Mouse (Mus musculus): ENCODE results near the gene Camta1. TPM values are rescaled to one million over a fixed set of nuclear protein-coding genes. Genes with fewer than 3 reads are reported as not detected.

Gene Camta1
- total RNA-seq, 1 experiment from 2014 or later = 7.4 TPM

DNA sequence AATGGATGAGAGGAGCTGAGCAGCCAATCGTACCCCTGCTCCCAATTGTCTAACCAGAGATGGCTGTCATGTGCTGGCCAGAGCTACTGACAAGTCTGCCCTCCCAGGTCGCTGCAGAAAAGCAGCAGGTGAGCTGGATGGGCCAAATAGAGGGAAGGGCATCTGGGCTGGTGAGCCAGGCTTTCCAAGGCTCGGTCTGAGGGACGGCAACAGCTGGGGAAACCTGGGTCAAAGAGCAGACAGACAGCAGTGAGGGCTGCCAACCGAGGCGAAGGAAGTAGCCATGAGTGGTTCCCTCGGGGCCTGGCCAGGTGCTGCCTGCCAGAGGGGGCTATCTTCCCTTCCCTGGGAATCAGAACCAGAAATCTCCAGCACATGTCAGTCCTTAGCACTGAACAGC is 109.1 kb downstream of the Camta1 start:
- no peak for ATAC-seq (ENCODE audit: extremely low read depth, insufficient number of reproducible peaks, low FRiP score, poor library complexity, severe bottlenecking)

DNA sequence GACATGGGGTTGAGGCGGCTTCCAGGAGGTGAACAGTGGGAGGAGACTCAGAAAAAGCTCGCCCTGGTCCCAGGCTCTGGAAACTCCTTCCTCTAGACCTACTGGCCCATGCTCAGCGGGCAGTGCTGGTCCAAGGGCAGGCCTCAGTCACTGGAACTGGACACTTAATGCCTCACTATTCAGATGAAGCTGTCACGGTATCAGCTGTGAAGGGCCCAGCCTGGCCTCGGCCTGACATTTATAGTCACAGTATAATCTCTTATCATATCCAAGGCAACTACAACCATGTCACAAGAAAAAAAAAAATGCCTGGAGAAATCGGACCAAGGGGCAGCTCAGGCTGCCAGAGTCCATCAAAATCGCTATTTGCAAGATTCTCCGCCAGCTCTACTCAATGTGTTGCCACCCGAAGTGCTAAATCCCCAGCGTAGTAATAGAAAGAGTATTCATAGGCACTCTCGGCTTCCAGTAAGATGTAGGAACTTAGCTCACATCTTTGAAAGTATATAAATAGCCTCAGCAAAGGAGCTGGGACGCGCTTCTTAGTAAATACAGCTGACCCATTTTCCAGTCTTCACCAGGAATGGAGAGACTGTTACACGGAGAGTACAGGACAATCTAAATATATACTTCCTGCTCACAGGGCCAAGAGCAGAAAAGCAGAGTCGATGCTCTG is 110.3 kb downstream of the Camta1 start:
- no peak for ATAC-seq (ENCODE audit: extremely low read depth, insufficient number of reproducible peaks, low FRiP score, poor library complexity, severe bottlenecking)

DNA sequence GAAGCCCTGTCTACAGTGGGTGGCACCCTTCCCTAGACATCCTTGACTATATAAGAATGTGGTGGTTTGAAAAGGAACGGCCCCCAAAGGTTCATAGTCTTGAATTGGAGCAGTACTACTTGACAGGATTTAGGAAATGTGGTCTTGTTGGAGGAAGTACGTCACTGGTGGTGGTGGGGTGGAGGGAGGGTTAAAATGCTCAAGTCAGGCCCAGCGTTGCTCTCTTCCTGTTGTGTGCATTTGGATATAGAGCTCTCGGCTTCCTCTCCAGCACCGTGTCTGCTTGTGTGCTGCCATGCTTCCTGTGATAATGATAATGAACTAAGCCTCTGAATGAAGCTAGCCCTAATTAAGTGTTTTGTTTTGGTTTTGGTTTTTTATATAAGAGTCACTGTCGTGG is 114.0 kb downstream of the Camta1 start:
- ATAC-seq (ENCODE audit: extremely low read depth, insufficient number of reproducible peaks, low FRiP score, poor library complexity, severe bottlenecking) = no peak

DNA sequence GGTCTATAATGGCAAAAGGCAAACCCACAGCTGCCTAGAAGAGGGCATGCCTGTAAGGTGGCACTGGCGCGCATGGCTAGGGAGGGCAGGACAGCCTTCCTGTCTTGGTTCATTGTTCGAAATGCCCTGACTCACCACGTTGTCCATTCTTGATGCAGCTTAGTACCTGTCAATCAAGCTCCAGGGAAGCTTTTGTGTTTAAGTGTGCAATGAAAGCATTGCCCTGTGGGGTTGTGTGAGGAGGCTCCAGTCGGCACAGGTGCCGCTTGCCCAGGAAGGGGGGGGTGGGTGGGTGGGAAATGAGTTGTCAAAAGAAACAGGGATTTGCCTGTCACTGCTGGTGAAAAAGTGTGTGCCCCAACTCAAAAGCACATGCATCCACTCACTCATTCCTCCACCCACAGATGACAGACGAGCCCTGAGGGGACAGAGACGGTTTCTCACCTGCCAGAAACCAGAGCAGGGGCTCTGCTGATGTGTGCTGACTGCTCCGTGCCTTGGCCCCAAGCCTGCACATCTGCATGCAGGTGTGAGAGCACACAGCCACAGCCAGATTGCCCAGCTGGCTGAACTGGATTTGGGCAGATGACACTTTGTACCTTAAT is 115.6 kb downstream of the Camta1 start:
- ATAC-seq (ENCODE audit: extremely low read depth, insufficient number of reproducible peaks, low FRiP score, poor library complexity, severe bottlenecking) = no peak

DNA sequence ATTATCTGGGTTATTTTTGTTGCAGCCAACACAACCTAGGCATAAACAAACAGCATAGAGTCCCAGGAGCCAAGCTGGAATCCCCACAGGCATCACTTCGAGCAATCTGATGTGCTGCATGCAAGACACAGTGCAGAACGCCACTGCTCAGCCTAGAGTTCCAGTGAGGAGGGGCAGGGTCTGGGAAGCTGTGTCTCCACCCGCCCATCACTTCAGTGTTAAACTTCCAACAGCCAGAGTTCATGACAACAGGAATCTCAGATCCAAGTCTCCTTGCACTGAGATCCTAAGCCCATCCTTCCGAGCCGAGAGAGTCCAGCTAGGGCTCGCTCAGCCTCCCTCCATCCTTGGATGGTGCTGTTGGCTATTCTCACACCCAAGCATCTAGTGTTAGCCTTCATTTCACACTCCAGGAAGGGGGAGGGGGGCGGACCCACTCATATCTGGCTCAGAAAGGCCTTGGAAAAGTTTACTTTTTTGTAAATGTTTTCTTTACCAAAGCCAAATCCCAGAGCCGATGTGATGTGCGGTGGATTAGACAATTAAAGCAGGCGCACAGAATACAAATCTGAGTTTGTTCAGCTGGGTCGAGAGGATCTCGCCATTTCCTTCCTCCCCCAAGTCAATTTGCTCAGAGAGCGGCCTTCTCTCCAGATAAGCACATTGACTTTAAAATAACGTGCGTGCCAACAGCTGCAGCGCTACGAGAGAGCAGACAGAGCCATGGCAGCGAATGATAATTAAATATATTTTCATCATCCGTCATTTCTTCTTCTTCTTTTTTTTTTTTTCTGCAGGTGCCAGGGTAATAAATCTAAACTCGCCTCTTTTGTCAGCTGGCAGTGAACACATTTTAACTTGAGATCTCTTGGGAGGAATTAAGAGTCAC is 120.2 kb downstream of the Camta1 start:
- ATAC-seq (ENCODE audit: extremely low read depth, insufficient number of reproducible peaks, low FRiP score, poor library complexity, severe bottlenecking) = no peak

DNA sequence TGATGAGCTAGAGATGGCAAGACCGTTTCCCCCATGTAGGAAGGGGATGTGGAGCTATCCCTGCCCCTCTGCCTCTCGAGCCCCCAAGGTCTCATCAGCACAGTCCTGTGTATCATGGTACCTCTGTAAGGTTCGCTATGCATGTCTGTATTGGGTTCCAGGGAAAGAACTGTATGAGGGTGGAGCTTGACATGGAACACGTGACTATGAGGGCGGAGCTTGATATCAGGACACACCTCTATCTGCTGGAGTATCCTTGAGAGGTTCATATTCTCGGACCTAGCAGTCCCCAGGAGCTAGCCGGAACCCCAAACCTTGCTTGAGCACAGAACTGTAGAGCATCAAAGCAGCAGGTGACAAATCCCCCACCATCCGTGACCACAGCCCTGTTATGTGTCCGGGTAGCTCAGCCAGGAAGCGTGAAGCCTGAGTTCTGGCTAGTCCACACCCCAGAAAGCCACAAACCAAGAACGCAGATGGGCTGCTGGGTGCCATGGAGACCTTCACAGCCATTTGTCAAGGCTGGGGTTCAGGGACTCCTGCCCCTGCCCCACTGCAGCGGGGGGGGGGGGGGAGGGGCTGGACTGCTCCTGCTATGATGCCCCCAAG is 122.2 kb downstream of the Camta1 start:
- no peak for ATAC-seq (ENCODE audit: extremely low read depth, insufficient number of reproducible peaks, low FRiP score, poor library complexity, severe bottlenecking)

DNA sequence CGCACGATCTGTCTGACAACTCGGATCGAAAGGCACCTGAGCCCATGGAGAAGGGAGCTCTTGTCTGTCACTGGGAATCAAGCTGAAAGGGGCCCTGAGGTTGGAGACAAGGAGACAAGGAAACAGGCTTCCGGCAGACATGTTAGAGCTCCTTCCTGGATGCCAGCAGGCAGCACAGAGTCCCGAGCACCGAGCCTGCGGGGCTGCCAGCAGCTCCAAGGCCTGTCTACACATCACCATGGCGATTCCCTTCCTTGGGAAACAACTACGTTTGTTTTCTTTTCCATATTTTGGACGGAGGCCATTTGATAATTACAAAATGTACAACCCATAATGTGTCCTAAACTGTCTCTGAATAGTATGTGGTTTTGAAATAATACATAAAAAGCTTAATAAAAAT is 122.8 kb downstream of the Camta1 start:
- no peak for ATAC-seq (ENCODE audit: extremely low read depth, insufficient number of reproducible peaks, low FRiP score, poor library complexity, severe bottlenecking)

DNA sequence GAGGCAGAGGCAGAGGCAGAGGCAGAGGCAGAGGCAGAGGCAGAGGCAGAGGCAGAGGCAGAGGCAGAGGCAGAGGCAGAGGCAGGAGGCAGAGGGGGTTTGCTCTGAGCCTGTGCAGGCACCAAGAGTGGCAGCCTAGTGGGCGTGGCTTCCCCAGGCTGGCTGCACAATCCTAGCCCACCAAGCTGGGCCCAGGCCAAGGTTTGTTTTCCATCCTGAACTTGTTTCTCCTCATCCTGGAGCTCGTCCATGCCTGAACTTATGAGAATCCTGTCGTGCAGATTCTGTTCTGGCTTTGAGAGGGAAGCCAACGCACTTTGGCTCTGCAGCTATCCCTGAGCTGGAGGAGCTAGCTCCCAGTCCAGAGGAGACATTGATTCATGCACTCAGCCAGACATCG is 123.4 kb downstream of the Camta1 start:
- ATAC-seq (ENCODE audit: extremely low read depth, insufficient number of reproducible peaks, low FRiP score, poor library complexity, severe bottlenecking) = no peak

DNA sequence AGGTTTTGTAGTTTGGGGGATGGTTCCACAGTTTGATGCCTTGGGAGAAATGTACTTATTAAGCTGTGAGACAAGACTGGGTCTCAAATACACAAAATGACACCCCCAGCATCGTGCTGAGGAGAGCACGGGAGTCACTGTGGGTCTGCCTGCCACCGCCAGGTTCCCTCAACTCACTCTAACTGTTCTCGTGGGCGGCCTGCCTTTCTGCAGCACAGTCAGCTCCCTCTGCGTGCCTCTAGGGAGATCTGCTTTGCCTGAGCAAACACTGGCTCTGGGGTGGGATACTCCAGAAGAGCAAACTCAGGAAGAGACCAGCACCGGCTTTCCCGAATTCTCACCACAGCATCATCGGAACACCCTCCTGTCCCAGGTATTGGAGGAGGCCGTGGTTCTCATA is 129.0 kb downstream of the Camta1 start:
- no peak for ATAC-seq (ENCODE audit: extremely low read depth, insufficient number of reproducible peaks, low FRiP score, poor library complexity, severe bottlenecking)

DNA sequence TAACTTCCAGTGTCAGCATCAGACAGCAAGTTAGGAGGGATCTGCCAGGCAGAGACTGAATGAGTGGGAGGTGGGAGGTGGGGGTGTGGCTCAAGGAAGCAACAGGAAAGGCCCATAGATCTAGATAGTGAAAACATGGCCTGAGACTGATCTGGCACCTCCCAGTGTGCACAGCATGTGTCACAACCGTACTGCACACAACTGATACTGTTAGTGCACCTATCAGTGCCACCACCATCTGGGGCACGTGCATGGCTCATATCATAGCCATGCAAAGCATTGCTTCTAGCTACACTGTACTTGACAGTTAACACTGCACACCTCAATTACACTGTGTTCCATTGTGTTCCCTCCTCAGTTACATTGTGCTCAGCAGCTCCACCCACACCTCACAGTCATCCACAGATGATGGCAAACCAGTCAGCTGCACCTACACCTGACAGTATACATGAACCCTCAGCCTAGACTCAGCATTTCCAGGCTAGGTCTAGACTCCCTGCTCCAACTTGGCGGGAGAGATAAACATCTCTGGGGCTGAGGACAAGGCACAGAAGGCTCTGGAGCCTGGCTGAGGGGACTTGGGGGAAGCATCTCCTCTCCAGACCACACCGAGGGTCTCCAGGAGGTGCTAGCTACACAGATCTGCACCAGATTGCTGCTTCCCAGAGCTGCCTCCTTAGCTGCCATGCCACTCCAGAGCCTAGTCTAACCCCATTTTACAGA is 131.5 kb downstream of the Camta1 start:
- ATAC-seq (ENCODE audit: extremely low read depth, insufficient number of reproducible peaks, low FRiP score, poor library complexity, severe bottlenecking) = no peak

DNA sequence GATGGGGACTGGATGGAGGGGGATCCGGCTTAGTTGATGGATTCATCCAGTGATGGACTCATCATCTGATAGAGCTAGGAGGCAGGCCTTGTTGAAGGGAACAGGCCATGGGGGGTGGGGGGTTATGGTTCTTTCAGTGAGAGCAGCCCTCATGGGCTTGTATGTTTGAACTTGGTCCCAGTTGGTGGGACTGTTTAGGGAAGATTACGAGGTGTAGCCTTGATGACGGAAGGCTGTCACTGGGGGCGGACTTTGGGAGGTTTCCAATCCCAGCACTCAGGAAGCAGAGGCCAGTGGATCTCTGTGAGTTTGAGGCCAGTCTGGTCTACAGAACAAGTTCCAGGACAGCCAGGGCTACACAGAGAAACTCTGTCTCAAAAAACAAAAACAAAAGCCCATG is 132.6 kb downstream of the Camta1 start:
- ATAC-seq (ENCODE audit: extremely low read depth, insufficient number of reproducible peaks, low FRiP score, poor library complexity, severe bottlenecking) = no peak

DNA sequence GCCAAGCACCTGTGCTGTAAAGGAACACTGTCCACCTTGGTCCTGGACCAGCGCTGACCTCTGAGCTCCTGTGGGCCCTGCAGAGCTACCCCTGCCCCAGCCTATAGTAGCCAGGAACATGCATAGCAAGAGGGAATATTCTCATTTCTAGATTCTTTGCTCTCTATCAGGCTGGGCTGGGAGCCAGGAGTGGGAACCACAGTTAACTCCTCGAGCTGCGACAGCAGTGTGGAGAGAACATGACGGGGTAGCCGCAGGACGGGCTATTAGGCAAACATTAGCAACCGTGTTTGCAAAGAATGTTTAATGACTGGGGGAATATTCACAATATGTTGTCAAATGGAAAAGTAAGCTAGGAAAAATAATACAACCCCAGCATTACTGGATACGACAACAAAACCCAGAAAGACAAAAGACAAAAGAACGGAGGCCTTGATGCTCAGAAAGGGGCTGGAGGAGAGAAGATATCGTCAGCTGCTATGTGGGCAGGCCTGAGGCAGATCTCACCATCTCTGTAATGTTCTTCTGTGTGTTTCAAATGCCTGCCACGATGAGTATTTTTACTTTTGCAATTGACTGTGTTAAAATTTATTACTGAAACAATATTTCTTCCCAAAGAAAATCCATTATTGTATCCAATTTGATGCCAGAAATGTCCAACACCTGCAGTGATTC is 133.1 kb downstream of the Camta1 start:
- no peak for ATAC-seq (ENCODE audit: extremely low read depth, insufficient number of reproducible peaks, low FRiP score, poor library complexity, severe bottlenecking)

DNA sequence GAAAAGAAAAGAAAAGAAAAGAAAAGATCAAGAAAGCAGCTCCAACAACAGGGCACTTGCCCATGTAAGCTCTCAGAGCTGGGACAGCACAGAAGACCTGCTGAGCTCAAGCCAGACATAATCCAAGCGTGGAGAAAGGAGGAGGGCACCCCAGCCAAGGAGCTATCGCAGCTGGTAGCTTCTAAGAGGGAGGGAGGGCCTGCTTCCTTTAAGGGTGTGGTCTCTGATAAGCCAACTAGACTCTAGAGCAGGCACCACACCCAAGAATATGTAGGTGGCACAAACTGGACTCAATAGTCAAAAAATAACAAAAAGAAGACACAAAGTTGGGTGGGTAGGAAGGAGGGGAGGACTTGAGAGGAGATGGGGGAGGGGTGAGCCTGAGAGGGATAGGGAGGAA is 135.3 kb downstream of the Camta1 start:
- no peak for ATAC-seq (ENCODE audit: extremely low read depth, insufficient number of reproducible peaks, low FRiP score, poor library complexity, severe bottlenecking)

DNA sequence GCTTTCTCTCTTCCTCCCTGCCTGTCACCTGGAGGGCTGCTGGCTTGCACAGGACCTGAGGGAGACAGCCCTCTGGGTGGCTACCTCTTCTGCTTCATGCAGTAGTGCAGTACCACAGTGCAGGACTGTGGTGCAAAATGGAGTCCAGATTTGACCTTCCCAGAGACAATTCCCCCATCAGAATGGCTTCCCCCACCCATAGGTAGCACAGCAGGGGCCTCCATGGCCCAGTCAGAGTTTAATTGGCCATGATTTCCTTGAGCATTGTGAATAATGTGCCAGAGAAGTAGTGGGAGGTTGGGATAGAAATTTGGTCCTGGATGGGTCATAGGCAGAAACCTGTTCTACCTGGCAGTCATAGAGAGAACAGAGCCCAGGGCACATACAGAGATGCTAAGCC is 136.8 kb downstream of the Camta1 start:
- ATAC-seq (ENCODE audit: extremely low read depth, insufficient number of reproducible peaks, low FRiP score, poor library complexity, severe bottlenecking) = no peak

DNA sequence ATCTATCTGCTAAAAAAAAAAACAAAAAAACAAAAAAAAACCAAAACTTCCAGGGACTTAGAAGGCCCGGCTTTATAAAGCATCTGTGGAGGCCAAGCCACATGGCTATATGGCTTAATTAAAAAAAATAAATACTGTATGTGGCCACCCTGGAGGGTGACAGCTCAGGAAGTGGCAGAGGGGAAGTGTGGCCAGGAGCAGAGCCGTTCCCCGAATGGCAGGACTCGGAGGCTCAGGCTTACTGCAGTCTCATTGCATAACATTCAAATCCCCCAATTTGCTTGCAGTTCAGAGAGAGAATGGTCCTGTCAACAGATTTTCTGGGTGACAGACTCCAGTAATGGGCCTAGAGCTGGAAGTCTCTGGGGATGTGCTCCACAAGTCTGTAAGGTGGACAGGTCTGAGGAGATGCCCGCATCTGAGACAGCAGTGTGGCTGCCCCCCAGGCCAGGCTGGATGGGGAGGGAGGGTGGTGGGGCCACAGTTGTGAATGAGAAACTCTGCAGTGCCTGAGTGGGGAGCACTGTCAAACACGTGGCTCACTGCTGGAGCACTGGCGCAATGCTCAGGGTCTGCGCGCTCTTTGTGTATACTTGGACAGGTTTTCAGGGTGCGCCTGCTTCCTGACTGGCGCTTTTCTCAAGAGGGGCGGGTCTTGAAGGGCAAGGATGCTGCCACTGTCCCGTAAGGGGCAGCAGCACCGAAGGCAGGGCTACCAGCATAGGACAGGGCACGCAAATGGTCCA is 140.8 kb downstream of the Camta1 start:
- ATAC-seq (ENCODE audit: extremely low read depth, insufficient number of reproducible peaks, low FRiP score, poor library complexity, severe bottlenecking) = no peak

DNA sequence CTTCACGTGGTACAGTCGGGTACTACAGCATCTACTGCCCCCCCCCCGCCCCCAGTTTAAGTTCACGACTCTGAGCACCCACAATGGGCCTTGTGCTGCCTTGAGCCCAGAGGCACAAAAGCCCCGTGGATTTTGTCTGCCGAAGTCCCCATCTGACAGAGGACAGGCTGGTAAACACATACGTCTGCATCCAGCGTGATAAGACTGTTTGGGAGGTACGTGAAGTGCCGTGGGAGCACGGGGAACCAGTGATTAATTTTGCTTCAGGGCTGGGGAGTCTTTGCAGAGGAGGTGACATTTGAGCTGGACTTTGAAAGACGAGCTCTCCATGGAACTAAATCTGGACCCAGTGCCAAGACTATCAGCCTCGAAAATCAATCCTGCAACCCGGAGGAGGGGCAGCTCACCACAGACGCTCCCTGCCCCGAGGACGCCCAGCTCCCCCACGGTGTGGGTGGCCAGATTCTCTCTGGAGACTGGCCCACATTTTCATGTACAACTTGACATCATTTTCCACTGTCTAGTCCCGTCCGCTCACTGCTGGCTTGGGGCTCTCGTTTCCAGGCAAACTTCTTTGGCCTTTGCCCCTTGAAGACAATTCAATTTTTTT is 142.7 kb downstream of the Camta1 start:
- no peak for ATAC-seq (ENCODE audit: extremely low read depth, insufficient number of reproducible peaks, low FRiP score, poor library complexity, severe bottlenecking)

DNA sequence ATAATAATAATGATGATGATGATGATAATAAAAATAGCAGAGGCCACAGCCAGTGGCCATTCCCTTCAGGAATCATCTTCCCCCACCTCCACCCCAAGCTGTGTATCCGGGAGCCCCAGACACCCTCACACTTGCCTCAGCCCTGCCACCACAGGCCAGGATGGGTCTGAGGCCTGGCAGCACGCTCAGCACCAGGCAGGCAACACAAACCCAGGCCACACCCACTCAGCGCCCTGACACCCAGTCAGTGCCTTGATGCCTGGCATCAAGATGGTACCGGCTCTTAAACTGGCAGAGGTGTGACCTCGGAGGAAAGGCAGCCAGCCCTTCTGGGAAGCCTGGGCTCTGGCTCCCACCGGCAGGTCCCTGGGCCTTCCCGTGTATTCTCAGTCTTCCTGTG is 143.8 kb downstream of the Camta1 start:
- no peak for ATAC-seq (ENCODE audit: extremely low read depth, insufficient number of reproducible peaks, low FRiP score, poor library complexity, severe bottlenecking)

DNA sequence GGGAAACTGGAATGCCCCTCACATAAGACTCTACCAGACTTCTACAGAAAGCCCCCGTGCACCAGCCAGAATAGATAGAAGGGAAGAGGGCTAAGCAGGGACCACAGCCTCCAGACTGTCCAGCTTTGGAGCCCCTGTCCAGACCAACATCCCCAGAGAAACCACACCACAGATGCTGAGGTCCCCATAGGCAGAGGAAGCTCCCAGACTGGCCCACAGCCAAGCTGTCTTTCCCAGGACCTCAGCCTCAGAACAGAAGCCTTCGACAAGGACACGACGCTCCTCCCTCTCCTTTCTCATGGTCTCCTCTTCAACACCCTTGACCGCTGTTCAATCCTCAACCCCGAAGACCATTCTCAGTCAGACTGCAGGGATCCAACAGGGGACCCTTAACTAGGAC is 148.0 kb downstream of the Camta1 start:
- no peak for ATAC-seq (ENCODE audit: extremely low read depth, insufficient number of reproducible peaks, low FRiP score, poor library complexity, severe bottlenecking)

Measured in neutrophil, adult 5-6 weeks (primary cell).